In the genomic region with DNA sequence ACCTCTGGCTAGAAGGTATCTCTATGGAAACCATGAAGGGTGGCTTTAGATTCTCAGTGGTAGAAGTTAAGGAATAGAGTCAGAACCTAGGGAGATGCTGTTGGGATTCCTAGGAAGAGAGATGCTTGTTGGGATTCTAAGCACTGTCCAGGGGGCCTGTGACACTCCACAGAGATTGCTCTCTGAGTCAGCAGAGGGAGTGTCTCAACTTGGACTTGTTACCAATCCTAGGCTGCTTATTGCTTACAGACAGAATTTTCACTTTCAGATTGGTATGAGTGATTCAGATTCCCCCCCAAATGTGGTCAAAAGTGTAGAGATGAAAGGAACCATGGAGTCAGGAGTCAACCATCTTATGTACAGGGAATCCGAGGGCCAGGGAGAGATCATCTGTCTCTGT, we compare ENCODE assay signal across 20 mouse cellular contexts. TPM values are rescaled to one million over a fixed set of nuclear protein-coding genes. Genes with fewer than 3 reads are reported as not detected.
"Had no signal": no experiment of that assay in that cellular context is flagged by ENCODE, and none has a peak within 500 bp of the region (broad histone marks: within the 10 kb centered on the region; RNA-seq: fewer than 3 reads in every experiment).

No protein-coding gene starts in this region.

- H3K27ac ChIP-seq: liver, embryonic 15.5 days; lung, embryonic 15.5 days; midbrain, embryonic 10.5 days; midbrain, embryonic 12.5 days; neural tube, embryonic 12.5 days; stomach, embryonic 15.5 days; stomach, postnatal 0 days had no signal

- H3K9ac ChIP-seq: liver, embryonic 15.5 days; liver, postnatal 0 days; lung, embryonic 15.5 days; midbrain, embryonic 12.5 days; neural tube, embryonic 12.5 days; stomach, embryonic 15.5 days had no signal

- H3K27me3 ChIP-seq: liver, embryonic 15.5 days; lung, embryonic 15.5 days; midbrain, embryonic 12.5 days; neural tube, embryonic 12.5 days; stomach, embryonic 15.5 days had no signal

- H3K4me3 ChIP-seq: liver, embryonic 15.5 days; lung, embryonic 15.5 days; midbrain, embryonic 10.5 days; midbrain, embryonic 12.5 days; neural tube, embryonic 12.5 days; stomach, embryonic 15.5 days had no signal

- H3K4me2 ChIP-seq: liver, embryonic 15.5 days; lung, embryonic 15.5 days; midbrain, embryonic 12.5 days; neural tube, embryonic 12.5 days; stomach, embryonic 15.5 days had no signal

- ATAC-seq: liver, postnatal 0 days; midbrain, embryonic 16.5 days had no signal

- H3K4me1 ChIP-seq: liver, embryonic 15.5 days; lung, embryonic 15.5 days; midbrain, embryonic 10.5 days; midbrain, embryonic 12.5 days; neural tube, embryonic 12.5 days; stomach, embryonic 15.5 days had no signal

- DNase-seq: liver, postnatal 0 days; lung, adult 2 months; lung, postnatal 10 days; lung, postnatal 4 days; midbrain, embryonic 14.5 days; right cerebral cortex, postnatal 14 days; thymus, postnatal 25 days; thymus, postnatal 4 days had no signal

- H3K9me3 ChIP-seq: liver, embryonic 15.5 days; lung, embryonic 15.5 days; midbrain, embryonic 10.5 days; midbrain, embryonic 12.5 days; neural tube, embryonic 12.5 days; stomach, embryonic 15.5 days had no signal

- H3K36me3 ChIP-seq: liver, embryonic 15.5 days; lung, embryonic 15.5 days; midbrain, embryonic 10.5 days; midbrain, embryonic 12.5 days; neural tube, embryonic 12.5 days; stomach, embryonic 15.5 days had no signal

RNA-seq across cellular contexts. Expression of a gene that starts 2.7 kb away (rescaled TPM):
- polyA plus RNA-seq: liver, embryonic 15.5 days; liver, postnatal 0 days; lung, adult 2 months; lung, embryonic 15.5 days; midbrain, embryonic 10.5 days; midbrain, embryonic 12.5 days; midbrain, embryonic 14.5 days; midbrain, embryonic 16.5 days; neural tube, embryonic 12.5 days; neural tube, embryonic 14.5 days; stomach, embryonic 15.5 days; stomach, postnatal 0 days; urinary bladder, adult 2 months had no signal

RNA-seq across cellular contexts. Expression of a gene that starts 13.6 kb away (rescaled TPM):
- polyA plus RNA-seq: liver, embryonic 15.5 days; liver, postnatal 0 days; lung, adult 2 months; lung, embryonic 15.5 days; midbrain, embryonic 10.5 days; midbrain, embryonic 12.5 days; midbrain, embryonic 16.5 days; neural tube, embryonic 12.5 days; spleen, adult 2 months; stomach, embryonic 15.5 days; stomach, postnatal 0 days; testis, adult 2 months; urinary bladder, adult 2 months had no signal

RNA-seq across cellular contexts. Expression of a gene that starts 24.7 kb away (rescaled TPM):
- polyA plus RNA-seq: liver, embryonic 15.5 days; liver, postnatal 0 days; lung, adult 2 months; lung, embryonic 15.5 days; midbrain, embryonic 10.5 days; midbrain, embryonic 12.5 days; midbrain, embryonic 14.5 days; midbrain, embryonic 16.5 days; neural tube, embryonic 12.5 days; neural tube, embryonic 14.5 days; spleen, adult 2 months; stomach, embryonic 15.5 days; stomach, postnatal 0 days; testis, adult 2 months; urinary bladder, adult 2 months had no signal

RNA-seq across cellular contexts. Expression of a gene that starts 55.4 kb away (rescaled TPM):
- polyA plus RNA-seq: liver, embryonic 15.5 days; liver, postnatal 0 days; lung, adult 2 months; lung, embryonic 15.5 days; midbrain, embryonic 10.5 days; midbrain, embryonic 12.5 days; midbrain, embryonic 14.5 days; midbrain, embryonic 16.5 days; neural tube, embryonic 12.5 days; neural tube, embryonic 14.5 days; spleen, adult 2 months; stomach, embryonic 15.5 days; stomach, postnatal 0 days; testis, adult 2 months; urinary bladder, adult 2 months had no signal

RNA-seq across cellular contexts. Expression of a gene that starts 57.7 kb away (rescaled TPM):
- polyA plus RNA-seq: liver, embryonic 15.5 days; liver, postnatal 0 days; lung, adult 2 months; lung, embryonic 15.5 days; midbrain, embryonic 10.5 days; midbrain, embryonic 12.5 days; midbrain, embryonic 14.5 days; midbrain, embryonic 16.5 days; neural tube, embryonic 12.5 days; neural tube, embryonic 14.5 days; spleen, adult 2 months; stomach, embryonic 15.5 days; stomach, postnatal 0 days had no signal
